Mouse (Mus musculus): ENCODE measurements around the gene Enam. TPM values are rescaled to one million over a fixed set of nuclear protein-coding genes. Genes with fewer than 3 reads are reported as not detected.

Enam gene
- not detected in 2 replicates for polyA plus RNA-seq (2015; fragmentation: Nextera tagmentation; extraction: Ambion mirVana)

DNA sequence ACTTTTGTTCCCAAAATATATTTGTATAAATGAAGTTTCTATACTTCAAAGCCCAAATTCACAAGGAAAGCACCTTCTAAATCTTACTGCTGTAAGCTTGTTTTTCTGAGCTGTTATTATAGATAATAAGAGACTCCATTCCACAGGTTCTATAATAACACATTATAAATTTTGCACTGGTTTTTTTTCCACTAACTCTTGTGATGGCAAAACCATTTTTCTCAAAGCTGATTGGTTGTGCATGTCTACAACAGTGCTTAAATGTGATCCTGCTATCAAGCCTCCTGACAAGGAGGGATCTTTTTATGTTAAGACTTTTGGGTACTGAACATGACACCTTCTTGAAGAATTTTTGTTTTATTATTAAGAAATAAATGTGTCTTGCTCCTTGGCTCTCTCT lies at the start of gene Enam:
Enam (plus strand) TSS at position 301 of the 400 bp plus-strand sequence.
- no peaks in the 10 kb centered on the region for H3K4me1 ChIP-seq (replicated peaks; ENCODE audit: control insufficient read depth, insufficient read depth, low read length)
- no peaks in the 10 kb centered on the region for H3K9me3 ChIP-seq (ENCODE audit: control insufficient read depth)
- no peaks in the 10 kb centered on the region for H3K36me3 ChIP-seq (ENCODE audit: control insufficient read depth, insufficient read depth)
- H3K27ac ChIP-seq (ENCODE audit: low read depth, low read length): no peak within 1 kb of the TSS
- TF ChIP-seq CTCF (IDR thresholded peaks at IDR 0.05; ENCODE audit: low read depth): no peak
- ATAC-seq: no peak
- H3K9ac ChIP-seq (ENCODE audit: low read depth, low read length): no peak within 1 kb of the TSS
- H3K4me2 ChIP-seq (replicated peaks; ENCODE audit: low read depth): no peak within 1 kb of the TSS
- no peak within 1 kb of the TSS for H3K4me3 ChIP-seq (ENCODE audit: low read depth, low read length)
- H3K27me3 ChIP-seq (replicated peaks; ENCODE audit: control insufficient read depth, insufficient read depth, low read length): no peaks in the 10 kb centered on the region

DNA sequence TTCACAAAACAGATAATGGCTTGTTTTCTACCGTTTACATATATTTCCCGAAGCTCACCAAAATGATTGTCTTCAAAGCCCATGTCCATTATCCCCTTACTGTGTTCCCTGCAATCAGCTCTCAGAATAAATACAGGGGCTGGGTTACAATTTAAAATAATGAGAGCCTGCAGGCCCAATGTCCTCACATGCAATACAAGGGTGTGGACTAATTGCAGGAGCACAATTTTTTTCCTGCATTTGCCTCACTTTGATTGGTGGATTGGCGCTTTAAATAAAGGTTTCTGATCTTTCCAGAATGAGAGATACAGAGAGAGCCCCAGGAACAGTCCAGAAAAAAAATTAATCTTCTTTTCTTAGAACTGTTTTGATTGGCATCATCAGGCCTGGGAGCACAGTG lies 32.1 kb upstream of the Enam start, which contains the start of gene Ambn:
Ambn (plus strand) TSS at position 301 of the 400 bp plus-strand sequence.
- no peak for TF ChIP-seq CTCF (IDR thresholded peaks at IDR 0.05; ENCODE audit: low read depth)
- H3K36me3 ChIP-seq (ENCODE audit: control insufficient read depth, insufficient read depth): no peaks in the 10 kb centered on the region
- no peak within 1 kb of the TSS for H3K4me3 ChIP-seq (ENCODE audit: low read depth, low read length)
- no peak within 1 kb of the TSS for H3K4me2 ChIP-seq (replicated peaks; ENCODE audit: low read depth)
- no peaks in the 10 kb centered on the region for H3K9me3 ChIP-seq (ENCODE audit: control insufficient read depth)
- H3K27me3 ChIP-seq (replicated peaks; ENCODE audit: control insufficient read depth, insufficient read depth, low read length): no peaks in the 10 kb centered on the region
- ATAC-seq: no peak
- no peak within 1 kb of the TSS for H3K9ac ChIP-seq (ENCODE audit: low read depth, low read length)
- no peaks in the 10 kb centered on the region for H3K4me1 ChIP-seq (replicated peaks; ENCODE audit: control insufficient read depth, insufficient read depth, low read length)
- WGBS: 85% methylated on average over 3 of the region's 3 CpGs
- H3K27ac ChIP-seq (ENCODE audit: low read depth, low read length): no peak within 1 kb of the TSS

DNA sequence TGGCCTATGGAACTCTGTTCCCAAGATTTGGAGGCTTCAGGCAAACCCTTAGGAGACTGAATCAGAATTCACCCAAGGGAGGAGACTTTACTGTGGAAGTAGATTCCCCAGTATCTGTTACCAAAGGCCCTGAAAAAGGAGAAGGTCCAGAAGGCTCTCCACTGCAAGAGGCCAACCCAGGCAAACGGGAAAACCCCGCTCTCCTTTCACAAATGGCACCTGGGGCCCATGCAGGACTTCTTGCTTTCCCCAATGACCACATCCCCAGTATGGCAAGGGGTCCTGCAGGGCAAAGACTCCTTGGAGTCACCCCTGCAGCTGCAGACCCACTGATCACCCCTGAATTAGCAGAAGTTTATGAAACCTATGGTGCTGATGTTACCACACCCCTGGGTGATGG lies 20.3 kb upstream of the Enam start:
- no peak for ATAC-seq
- Histone ChIP-seq H3K27ac (ENCODE audit: low read depth, low read length) (no peak overlapping the region), H3K4me3 (ENCODE audit: low read depth, low read length) (no peak overlapping the region), H3K9me3 (ENCODE audit: control insufficient read depth) (no peaks in the 10 kb centered on the region), H3K36me3 (ENCODE audit: control insufficient read depth, insufficient read depth) (no peaks in the 10 kb centered on the region), H3K27me3 (replicated peaks; ENCODE audit: control insufficient read depth, insufficient read depth, low read length) (no peaks in the 10 kb centered on the region), H3K4me1 (replicated peaks; ENCODE audit: control insufficient read depth, insufficient read depth, low read length) (no peaks in the 10 kb centered on the region), H3K4me2 (replicated peaks; ENCODE audit: low read depth) (no peak overlapping the region), H3K9ac (ENCODE audit: low read depth, low read length) (no peak overlapping the region)
- TF ChIP-seq CTCF (IDR thresholded peaks at IDR 0.05; ENCODE audit: low read depth): no peak
- WGBS: 91% methylated on average over 2 of the region's 2 CpGs

DNA sequence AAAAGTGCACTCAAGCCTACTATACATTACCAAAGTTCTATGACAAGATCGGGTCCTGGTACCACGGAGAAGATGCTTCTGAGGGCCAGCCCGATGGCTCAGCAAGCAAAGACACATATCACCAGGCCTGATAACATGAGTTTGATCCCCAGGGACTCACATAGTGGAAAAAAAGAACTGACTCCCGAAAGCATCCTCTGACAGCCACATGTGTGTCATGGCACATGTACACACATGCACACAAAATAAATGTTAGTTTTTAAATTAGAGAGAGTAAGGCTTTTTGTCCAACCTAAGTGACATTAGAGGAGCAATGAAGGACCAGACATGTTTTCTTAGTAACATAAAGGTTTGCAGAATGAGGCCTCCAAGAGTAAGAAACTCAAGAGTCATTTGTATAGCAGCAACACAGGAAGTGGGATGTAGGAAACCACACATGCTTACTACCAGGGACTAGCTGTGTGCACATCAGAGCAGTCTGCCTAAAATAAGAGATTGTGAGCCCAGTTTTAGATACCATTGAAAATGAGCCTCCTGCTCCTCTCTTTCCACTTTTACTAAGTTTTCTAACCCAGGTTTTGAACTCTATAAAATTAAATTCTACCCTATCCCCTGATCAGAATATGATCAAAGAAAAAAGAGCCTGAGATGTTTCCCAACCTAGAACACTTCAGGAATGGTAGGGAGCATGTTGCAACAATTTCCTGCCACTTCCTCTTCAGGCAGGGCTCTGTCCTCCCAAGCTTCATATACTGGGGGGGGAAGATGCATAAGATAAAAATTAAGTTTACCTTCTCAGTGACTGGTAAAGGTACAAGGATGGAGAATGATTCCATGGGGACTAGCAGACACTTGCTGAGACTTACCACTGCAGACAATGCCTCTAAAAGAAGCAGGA lies 18.7 kb upstream of the Enam start:
- Histone ChIP-seq H3K4me3 (ENCODE audit: low read depth, low read length) (no peak overlapping the region), H3K9ac (ENCODE audit: low read depth, low read length) (no peak overlapping the region), H3K4me1 (replicated peaks; ENCODE audit: control insufficient read depth, insufficient read depth, low read length) (no peaks in the 10 kb centered on the region), H3K27ac (ENCODE audit: low read depth, low read length) (no peak overlapping the region), H3K27me3 (replicated peaks; ENCODE audit: control insufficient read depth, insufficient read depth, low read length) (no peaks in the 10 kb centered on the region), H3K36me3 (ENCODE audit: control insufficient read depth, insufficient read depth) (no peaks in the 10 kb centered on the region), H3K4me2 (replicated peaks; ENCODE audit: low read depth) (no peak overlapping the region), H3K9me3 (ENCODE audit: control insufficient read depth) (no peaks in the 10 kb centered on the region)
- no peak for TF ChIP-seq CTCF (IDR thresholded peaks at IDR 0.05; ENCODE audit: low read depth)
- 89% methylated on average over 4 of the region's 4 CpGs for WGBS
- ATAC-seq: no peak

DNA sequence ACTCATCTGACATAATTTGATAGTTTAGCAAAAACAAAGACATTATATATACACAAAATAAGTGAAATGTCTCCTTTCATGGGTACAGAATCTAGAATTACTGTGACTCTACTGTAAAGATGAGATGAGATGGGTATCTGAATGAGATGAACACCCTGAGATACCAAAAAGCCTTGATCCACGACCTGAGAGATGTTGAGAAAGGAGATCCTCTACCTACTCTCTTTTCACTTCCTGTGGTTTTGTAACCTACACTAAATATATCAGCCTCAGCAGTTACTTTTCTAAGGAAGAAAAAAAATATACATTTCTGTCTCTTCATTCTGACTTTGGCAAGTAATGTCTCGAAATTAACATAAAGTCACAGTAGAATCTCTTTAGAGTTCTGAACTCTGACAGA lies 1.2 kb downstream of the Enam start:
- WGBS: 70% methylated on average over 2 of the region's 2 CpGs
- no peaks in the 10 kb centered on the region for H3K9me3 ChIP-seq (ENCODE audit: control insufficient read depth)
- TF ChIP-seq CTCF (IDR thresholded peaks at IDR 0.05; ENCODE audit: low read depth): no peak
- no peak overlapping the region for H3K27ac ChIP-seq (ENCODE audit: low read depth, low read length)
- no peaks in the 10 kb centered on the region for H3K27me3 ChIP-seq (replicated peaks; ENCODE audit: control insufficient read depth, insufficient read depth, low read length)
- no peak for ATAC-seq
- no peaks in the 10 kb centered on the region for H3K4me1 ChIP-seq (replicated peaks; ENCODE audit: control insufficient read depth, insufficient read depth, low read length)
- no peak overlapping the region for H3K4me3 ChIP-seq (ENCODE audit: low read depth, low read length)
- H3K36me3 ChIP-seq (ENCODE audit: control insufficient read depth, insufficient read depth): no peaks in the 10 kb centered on the region
- no peak overlapping the region for H3K4me2 ChIP-seq (replicated peaks; ENCODE audit: low read depth)
- H3K9ac ChIP-seq (ENCODE audit: low read depth, low read length): no peak overlapping the region

DNA sequence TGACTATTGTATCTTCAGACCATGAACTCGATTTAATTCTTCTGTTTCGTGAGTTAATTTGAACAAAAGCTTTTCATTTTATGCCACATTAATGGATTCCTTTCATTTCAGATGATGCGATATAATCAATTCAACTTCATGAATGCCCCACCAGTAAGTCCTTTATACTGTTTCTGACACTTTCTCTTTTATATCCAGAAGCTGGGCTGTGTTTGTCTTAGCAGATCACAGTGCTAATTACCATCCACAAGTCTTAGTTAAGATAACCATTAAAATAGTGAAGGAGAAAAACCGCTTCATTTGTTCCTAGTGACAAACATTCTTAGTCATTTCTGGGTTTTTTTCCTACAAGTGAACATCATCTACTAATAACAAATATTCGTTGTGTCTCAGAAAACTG lies 3.3 kb downstream of the Enam start:
- Histone ChIP-seq H3K9ac (ENCODE audit: low read depth, low read length) (no peak overlapping the region), H3K4me3 (ENCODE audit: low read depth, low read length) (no peak overlapping the region), H3K27ac (ENCODE audit: low read depth, low read length) (no peak overlapping the region), H3K4me1 (replicated peaks; ENCODE audit: control insufficient read depth, insufficient read depth, low read length) (no peaks in the 10 kb centered on the region), H3K36me3 (ENCODE audit: control insufficient read depth, insufficient read depth) (no peaks in the 10 kb centered on the region), H3K9me3 (ENCODE audit: control insufficient read depth) (no peaks in the 10 kb centered on the region), H3K4me2 (replicated peaks; ENCODE audit: low read depth) (no peak overlapping the region), H3K27me3 (replicated peaks; ENCODE audit: control insufficient read depth, insufficient read depth, low read length) (no peaks in the 10 kb centered on the region)
- no peak for ATAC-seq
- 81% methylated on average over 5 of the region's 5 CpGs for WGBS
- no peak for TF ChIP-seq CTCF (IDR thresholded peaks at IDR 0.05; ENCODE audit: low read depth)

Data from intestine, postnatal 0 days (tissue).